Mouse (Mus musculus): ENCODE measurements around the gene Rps27rt. TPM values are rescaled to one million over a fixed set of nuclear protein-coding genes. Genes with fewer than 3 reads are reported as not detected.
A peak's percentile ranks its signal among the peaks of the same experiment; 100 is the strongest.

The Rps27rt gene
- total and polyA plus RNA-seq, 2 experiments from 2014 or later, result 32.8 to 281 TPM

GRCm38 (mm10) chr9:114964093-114964492 lies 18.4 kb downstream of the Rps27rt start:
- Histone ChIP-seq H3K27ac (no peak overlapping the region), H3K9ac (replicated peaks; ENCODE audit: low read length) (no peak overlapping the region), H3K27me3 (ENCODE audit: insufficient read depth, low read length) (no peaks in the 10 kb centered on the region), H3K4me1 (ENCODE audit: insufficient read depth, low read length) (no peaks in the 10 kb centered on the region), H3K9me3 (ENCODE audit: low read length) (no peaks in the 10 kb centered on the region), H3K36me3 (ENCODE audit: insufficient read depth, low read length) (no peaks in the 10 kb centered on the region), H3K4me3 (ENCODE audit: low read length) (no peak overlapping the region), H3K4me2 (ENCODE audit: low read depth, low read length) (no peak overlapping the region)
- DNase-seq (ENCODE audit: low spot score), result no peak
- ATAC-seq, result no peak
- TF ChIP-seq CTCF (IDR thresholded peaks at IDR 0.05; ENCODE audit: low read depth), result no peak
- 61% methylated on average over 3 of the region's 3 CpGs for WGBS

GRCm38 (mm10) chr9:114960844-114961243 lies 21.7 kb downstream of the Rps27rt start:
- H3K9me3 ChIP-seq (ENCODE audit: low read length), result no peaks in the 10 kb centered on the region
- no peak overlapping the region for H3K27ac ChIP-seq
- DNase-seq (ENCODE audit: low spot score) (no peak), ATAC-seq (no peak)
- 88% methylated on average over 6 of the region's 6 CpGs for WGBS
- no peak overlapping the region for H3K4me2 ChIP-seq (ENCODE audit: low read depth, low read length)
- H3K36me3 ChIP-seq (ENCODE audit: insufficient read depth, low read length), result no peaks in the 10 kb centered on the region
- no peak for TF ChIP-seq CTCF (IDR thresholded peaks at IDR 0.05; ENCODE audit: low read depth)
- no peaks in the 10 kb centered on the region for H3K27me3 ChIP-seq (ENCODE audit: insufficient read depth, low read length)
- no peaks in the 10 kb centered on the region for H3K4me1 ChIP-seq (ENCODE audit: insufficient read depth, low read length)
- no peak overlapping the region for H3K9ac ChIP-seq (replicated peaks; ENCODE audit: low read length)
- no peak overlapping the region for H3K4me3 ChIP-seq (ENCODE audit: low read length)

- no peak overlapping the region for H3K4me2 ChIP-seq (ENCODE audit: low read depth, low read length)
- WGBS, result 74% methylated on average over 4 of the region's 4 CpGs
- DNase-seq (ENCODE audit: low spot score) (no peak), ATAC-seq (no peak)
- no peaks in the 10 kb centered on the region for H3K4me1 ChIP-seq (ENCODE audit: insufficient read depth, low read length)
- no peak overlapping the region for H3K27ac ChIP-seq
- H3K27me3 ChIP-seq (ENCODE audit: insufficient read depth, low read length), result no peaks in the 10 kb centered on the region
- no peaks in the 10 kb centered on the region for H3K9me3 ChIP-seq (ENCODE audit: low read length)
- no peak overlapping the region for H3K9ac ChIP-seq (replicated peaks; ENCODE audit: low read length)
- no peaks in the 10 kb centered on the region for H3K36me3 ChIP-seq (ENCODE audit: insufficient read depth, low read length)
- no peak overlapping the region for H3K4me3 ChIP-seq (ENCODE audit: low read length)
- TF ChIP-seq CTCF (IDR thresholded peaks at IDR 0.05; ENCODE audit: low read depth), result no peak
Measured at GRCm38 (mm10) chr9:114960043-114960789, 22.3 kb downstream of the Rps27rt start.

- WGBS, result 44% methylated on average over 5 of the region's 5 CpGs
- no peak overlapping the region for H3K4me3 ChIP-seq (ENCODE audit: low read length)
- no peak overlapping the region for H3K27ac ChIP-seq
- no peaks in the 10 kb centered on the region for H3K4me1 ChIP-seq (ENCODE audit: insufficient read depth, low read length)
- peak; percentile 78 for DNase-seq (ENCODE audit: low spot score)
- TF ChIP-seq CTCF (IDR thresholded peaks at IDR 0.05; ENCODE audit: low read depth), result peak; percentile 78
- H3K4me2 ChIP-seq (ENCODE audit: low read depth, low read length), result no peak overlapping the region
- no peaks in the 10 kb centered on the region for H3K9me3 ChIP-seq (ENCODE audit: low read length)
- peak; percentile 51; the same call in 1 of the 2 replicates for ATAC-seq
- no peaks in the 10 kb centered on the region for H3K36me3 ChIP-seq (ENCODE audit: insufficient read depth, low read length)
- H3K27me3 ChIP-seq (ENCODE audit: insufficient read depth, low read length), result no peaks in the 10 kb centered on the region
- H3K9ac ChIP-seq (replicated peaks; ENCODE audit: low read length), result no peak overlapping the region
Measured at GRCm38 (mm10) chr9:114956945-114957344, 25.6 kb downstream of the Rps27rt start.

GRCm38 (mm10) chr9:114955340-114955739 lies 27.2 kb downstream of the Rps27rt start:
- 90% methylated on average over 11 of the region's 11 CpGs for WGBS
- H3K4me1 ChIP-seq (ENCODE audit: insufficient read depth, low read length), result no peaks in the 10 kb centered on the region

GRCm38 (mm10) chr9:114952866-114953265 lies 29.7 kb downstream of the Rps27rt start:
- no peak overlapping the region for H3K9ac ChIP-seq (replicated peaks; ENCODE audit: low read length)
- no peaks in the 10 kb centered on the region for H3K9me3 ChIP-seq (ENCODE audit: low read length)
- H3K36me3 ChIP-seq (ENCODE audit: insufficient read depth, low read length), result no peaks in the 10 kb centered on the region
- no peak overlapping the region for H3K27ac ChIP-seq
- 44% methylated on average over 1 of the region's 1 CpGs for WGBS
- ATAC-seq (no peak), DNase-seq (ENCODE audit: low spot score) (no peak)
- TF ChIP-seq CTCF (IDR thresholded peaks at IDR 0.05; ENCODE audit: low read depth), result peak; percentile 42; the same call in 1 of the 2 replicates
- H3K4me1 ChIP-seq (ENCODE audit: insufficient read depth, low read length), result no peaks in the 10 kb centered on the region
- no peak overlapping the region for H3K4me3 ChIP-seq (ENCODE audit: low read length)
- no peak overlapping the region for H3K4me2 ChIP-seq (ENCODE audit: low read depth, low read length)
- H3K27me3 ChIP-seq (ENCODE audit: insufficient read depth, low read length), result no peaks in the 10 kb centered on the region

More at GRCm38 (mm10) chr9:114955340-114955739, 27.2 kb downstream of the Rps27rt start:
- DNase-seq (ENCODE audit: low spot score), result no peak
- H3K27me3 ChIP-seq (ENCODE audit: insufficient read depth, low read length), result no peaks in the 10 kb centered on the region
- H3K9ac ChIP-seq (replicated peaks; ENCODE audit: low read length), result no peak overlapping the region
- no peak for ATAC-seq
- no peak overlapping the region for H3K4me2 ChIP-seq (ENCODE audit: low read depth, low read length)
- no peak for TF ChIP-seq CTCF (IDR thresholded peaks at IDR 0.05; ENCODE audit: low read depth)
- no peaks in the 10 kb centered on the region for H3K36me3 ChIP-seq (ENCODE audit: insufficient read depth, low read length)
- no peaks in the 10 kb centered on the region for H3K9me3 ChIP-seq (ENCODE audit: low read length)
- no peak overlapping the region for H3K27ac ChIP-seq
- H3K4me3 ChIP-seq (ENCODE audit: low read length), result no peak overlapping the region

GRCm38 (mm10) chr9:114948395-114948794 lies 34.1 kb downstream of the Rps27rt start:
- 51% methylated on average over 5 of the region's 5 CpGs for WGBS
- TF ChIP-seq CTCF (IDR thresholded peaks at IDR 0.05; ENCODE audit: low read depth), result no peak
- Histone ChIP-seq H3K4me1 (ENCODE audit: insufficient read depth, low read length) (no peaks in the 10 kb centered on the region), H3K9me3 (ENCODE audit: low read length) (no peaks in the 10 kb centered on the region), H3K27me3 (ENCODE audit: insufficient read depth, low read length) (no peaks in the 10 kb centered on the region), H3K27ac (no peak overlapping the region), H3K4me3 (ENCODE audit: low read length) (no peak overlapping the region), H3K4me2 (ENCODE audit: low read depth, low read length) (no peak overlapping the region), H3K9ac (replicated peaks; ENCODE audit: low read length) (no peak overlapping the region), H3K36me3 (ENCODE audit: insufficient read depth, low read length) (no peaks in the 10 kb centered on the region)
- no peak for DNase-seq (ENCODE audit: low spot score)
- no peak for ATAC-seq

Data from hindbrain, postnatal 0 days (tissue).